Mouse (Mus musculus) midbrain, postnatal 0 days (tissue): ENCODE measurements around the gene Ublcp1. TPM values are rescaled to one million over a fixed set of nuclear protein-coding genes. Genes with fewer than 3 reads are reported as not detected.
"Not testable (repeated sequence)": the region's sequence is repeated elsewhere in the genome, so short reads cannot be mapped to it uniquely, and the experiment has no call there.

Source experiments
- ATAC-seq: fragments of 200-750 bp; cut with Nextera tagmentation; 2 replicates; pipeline ENCODE4 v1.8.0; 2017; ENCODE audit warnings: moderate number of reproducible peaks, mild to moderate bottlenecking, moderate TSS enrichment, moderate library complexity; ENCODE audit not compliant: low FRiP score
- DNase-seq: peaks from one replicate; pipeline ENCODE4 v3.0.0-alpha.2; 2015; ENCODE audit warnings: low spot score
- H3K27ac ChIP-seq: fragments of 300-500 bp; sonication (generic); 2 replicates; pipeline ENCODE4 v1.5.1; 2014; ENCODE audit warnings: low read depth, mild to moderate bottlenecking, low read length, mixed read lengths
- H3K27me3 ChIP-seq: fragments of 300-500 bp; sonication (generic); 2 replicates; pipeline ENCODE4 v1.6.1; 2014; ENCODE audit warnings: low read length, control low read depth, mixed read lengths; ENCODE audit not compliant: insufficient read depth
- H3K36me3 ChIP-seq: fragments of 300-500 bp; sonication (generic); 2 replicates; pipeline ENCODE4 v1.6.1; 2014; ENCODE audit warnings: low read length, control low read depth, mixed read lengths; ENCODE audit not compliant: insufficient read depth
- H3K4me1 ChIP-seq: fragments of 300-500 bp; sonication (generic); 2 replicates; pipeline ENCODE4 v1.6.1; 2014; ENCODE audit warnings: mild to moderate bottlenecking, control low read depth, antibody characterized with exemption, low read length, mixed read lengths; ENCODE audit not compliant: insufficient read depth
- H3K4me2 ChIP-seq: fragments of 300-500 bp; sonication (generic); 2 replicates; pipeline ENCODE4 v1.6.1; 2014; ENCODE audit warnings: low read depth, mild to moderate bottlenecking, low read length, mixed read lengths; ENCODE audit not compliant: poor library complexity, severe bottlenecking
- H3K4me3 ChIP-seq: fragments of 300-500 bp; sonication (generic); 2 replicates; pipeline ENCODE4 v1.5.1; 2014; ENCODE audit warnings: low read depth, mild to moderate bottlenecking, low read length, moderate library complexity
- H3K9ac ChIP-seq: fragments of 300-500 bp; sonication (generic); replicated peaks from 2 replicates; pipeline ENCODE4 v1.6.1; 2014; ENCODE audit warnings: mild to moderate bottlenecking, low read length, moderate library complexity, mixed read lengths; ENCODE audit not compliant: poor library complexity, severe bottlenecking
- H3K9me3 ChIP-seq: fragments of 300-500 bp; sonication (generic); 2 replicates; pipeline ENCODE4 v1.6.1; 2016; ENCODE audit warnings: low read length, control low read depth
- CTCF ChIP-seq: IDR thresholded peaks from 2 replicates; pipeline ENCODE4 v1.5.1; 2016; ENCODE audit warnings: antibody characterized with exemption, mild to moderate bottlenecking
- WGBS: fragments of 180-500 bp; shearing (Covaris S2); extraction: QIAGEN DNeasy Blood & Tissue Kit; methylation state at CpG from one replicate; pipeline ENCODE4 v1.1.7; 2014; 5-methylcytosine and 5-hydroxymethylcytosine counted together
- polyA plus RNA-seq: library from polyadenylated mRNA; unstranded; fragments of >200 nt; fragmentation: Nextera tagmentation; extraction: Ambion mirVana; gene quantifications from 2 replicates; pipeline ENCODE4 v1.2.1, GENCODE M21; 2015
- total RNA-seq: library from RNA; depleted of rRNA; stranded (reverse); fragments of >200 nt; gene quantifications from 2 replicates; pipeline ENCODE4 v1.2.3, GENCODE M21; 2014

Gene Ublcp1
- total and polyA plus RNA-seq, 2 experiments from 2014 or later: 29.2 to 48.8 TPM

DNA sequence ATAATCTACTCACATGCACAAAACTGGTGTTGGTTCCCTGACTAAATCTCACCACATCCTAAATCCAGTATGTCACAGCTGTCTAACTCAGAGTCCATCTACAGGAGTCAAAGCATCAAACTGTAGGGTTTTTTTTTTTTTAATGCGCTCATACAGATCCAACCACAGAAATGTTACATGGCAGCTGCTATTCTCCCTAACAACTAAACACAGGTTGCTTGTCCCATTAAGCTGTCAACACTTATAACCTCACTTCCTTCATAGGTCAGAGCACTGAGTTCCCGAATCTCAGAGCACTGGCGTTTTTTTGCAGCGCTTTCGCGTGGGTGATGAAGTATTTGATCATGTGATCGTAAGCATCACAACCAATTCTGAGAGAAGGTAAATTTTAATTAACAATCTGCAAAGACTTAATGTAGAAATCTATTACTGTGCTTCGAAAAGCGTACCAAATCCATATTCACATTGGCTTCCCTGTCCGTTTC is 1.9 kb downstream of the Ublcp1 start:
- DNase-seq (no peak), ATAC-seq (no peak)
- no peaks in the 10 kb centered on the region for H3K9me3 ChIP-seq
- H3K4me1 ChIP-seq: peaks cover 6% of the 10 kb centered on the region
- H3K27ac ChIP-seq: no peak overlapping the region
- TF ChIP-seq CTCF: no peak
- 93% methylated on average over 10 of the region's 10 CpGs for WGBS
- H3K9ac ChIP-seq: no peak overlapping the region
- H3K27me3 ChIP-seq: no peaks in the 10 kb centered on the region
- H3K4me3 ChIP-seq: no peak overlapping the region
- H3K36me3 ChIP-seq: peaks cover 3% of the 10 kb centered on the region; the same call in 1 of the 2 replicates
- no peak overlapping the region for H3K4me2 ChIP-seq

DNA sequence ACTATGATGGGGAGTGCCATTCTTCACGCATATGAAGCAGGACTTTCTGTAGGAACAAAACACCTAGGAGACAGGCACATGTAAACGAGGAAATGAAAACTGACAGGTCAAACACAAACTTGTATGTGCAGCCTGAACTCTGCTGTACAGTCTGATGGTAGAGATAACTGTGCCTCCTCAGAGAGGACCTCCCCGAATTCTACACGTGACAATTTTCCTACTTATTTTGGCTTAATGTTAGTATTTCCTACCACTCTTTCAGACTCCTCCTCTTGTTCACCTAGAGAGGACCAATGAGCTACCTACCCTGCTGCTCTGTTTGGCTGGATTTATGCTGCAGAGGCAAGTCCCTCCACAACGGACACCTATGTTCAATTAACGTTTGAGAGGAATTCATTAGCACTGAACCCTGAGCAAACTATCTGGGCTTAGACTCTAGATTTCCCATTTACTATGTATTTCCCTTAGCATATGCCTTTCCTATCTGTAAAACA is 3.3 kb downstream of the Ublcp1 start:
- no peak for TF ChIP-seq CTCF
- Histone ChIP-seq H3K4me1 (peaks cover 6% of the 10 kb centered on the region), H3K27ac (no peak overlapping the region), H3K36me3 (peaks cover 3% of the 10 kb centered on the region; the same call in 1 of the 2 replicates), H3K9me3 (no peaks in the 10 kb centered on the region), H3K27me3 (no peaks in the 10 kb centered on the region), H3K4me2 (no peak overlapping the region), H3K4me3 (no peak overlapping the region), H3K9ac (no peak overlapping the region)
- no peak for ATAC-seq
- no peak for DNase-seq
- 88% methylated on average over 6 of the region's 6 CpGs for WGBS

DNA sequence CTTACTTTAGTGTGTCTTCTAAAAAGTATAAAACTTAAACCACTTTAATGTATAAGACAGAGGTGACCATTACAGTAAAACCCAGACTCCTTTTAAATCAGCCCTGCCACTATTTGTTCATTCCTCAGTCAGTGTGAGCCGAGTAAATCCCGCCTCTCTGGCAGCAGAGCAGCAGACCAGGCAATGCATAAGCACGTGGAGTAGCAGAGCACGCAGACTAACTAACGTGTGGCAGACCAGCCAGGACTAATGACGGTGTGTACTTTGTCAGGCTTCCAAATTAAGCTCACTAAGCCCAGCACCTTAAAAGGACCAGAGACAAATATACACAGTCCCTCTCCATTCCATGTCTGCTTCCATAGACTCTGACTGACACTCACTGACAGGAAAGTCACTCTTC is 8.8 kb downstream of the Ublcp1 start:
- DNase-seq: no peak

DNA sequence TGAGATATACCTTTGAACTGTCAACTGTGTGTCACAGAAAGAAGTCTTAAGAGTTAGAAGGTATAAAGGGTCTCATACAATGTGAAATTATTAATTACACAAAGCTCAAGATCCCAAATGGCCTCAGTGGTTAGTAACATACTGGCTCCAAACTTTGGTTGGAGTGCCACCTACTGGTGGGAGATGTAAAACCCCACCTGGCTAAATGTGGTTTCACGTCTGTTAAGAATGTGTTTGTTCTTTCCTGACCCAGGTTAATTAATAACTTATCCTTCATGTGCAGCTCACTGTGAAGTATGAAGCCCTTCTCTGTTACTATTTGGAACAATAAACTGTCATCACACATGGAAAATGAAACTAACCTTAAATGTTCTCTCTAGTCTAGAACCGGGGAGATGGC is 16.9 kb downstream of the Ublcp1 start:
- H3K9ac ChIP-seq: no peak overlapping the region
- peak; percentile 77 for DNase-seq
- H3K36me3 ChIP-seq: peaks cover 22% of the 10 kb centered on the region; the same call in 1 of the 2 replicates
- peak; percentile 96 for TF ChIP-seq CTCF
- ATAC-seq: no peak
- no peaks in the 10 kb centered on the region for H3K9me3 ChIP-seq
- H3K27me3 ChIP-seq: no peaks in the 10 kb centered on the region
- H3K4me1 ChIP-seq: no peaks in the 10 kb centered on the region
- H3K4me2 ChIP-seq: no peak overlapping the region
- WGBS: 59% methylated on average over 2 of the region's 2 CpGs
- H3K27ac ChIP-seq: no peak overlapping the region
- no peak overlapping the region for H3K4me3 ChIP-seq

More for the DNA sequence above, 8.8 kb downstream of the Ublcp1 start:
- Histone ChIP-seq H3K36me3 (peaks cover 28% of the 10 kb centered on the region), H3K9ac (no peak overlapping the region), H3K4me3 (no peak overlapping the region), H3K9me3 (no peaks in the 10 kb centered on the region), H3K4me2 (no peak overlapping the region), H3K4me1 (no peaks in the 10 kb centered on the region), H3K27ac (no peak overlapping the region), H3K27me3 (no peaks in the 10 kb centered on the region)
- no peak for ATAC-seq
- WGBS: 81% methylated on average over 6 of the region's 6 CpGs
- no peak for TF ChIP-seq CTCF

DNA sequence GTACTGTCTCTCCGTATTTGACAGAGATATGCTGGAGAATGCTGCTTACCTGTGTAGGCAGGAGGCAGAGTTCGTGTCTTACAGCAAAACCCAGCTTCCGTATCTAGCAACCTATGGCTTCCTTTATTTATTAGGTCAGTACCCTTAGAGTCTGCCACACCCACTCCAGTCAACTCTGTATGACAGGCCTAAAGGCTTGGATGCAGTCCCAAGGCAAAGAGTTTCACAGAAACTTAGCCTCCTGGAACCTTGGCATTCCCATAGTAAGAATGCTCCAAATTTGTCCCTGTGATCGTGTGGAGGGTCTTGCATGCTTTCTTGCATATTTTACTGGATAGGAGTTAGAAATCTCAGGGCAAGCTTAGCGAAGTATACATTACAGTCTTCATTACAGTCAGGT is 18.3 kb downstream of the Ublcp1 start:
- H3K36me3 ChIP-seq: peaks cover 16% of the 10 kb centered on the region; the same call in 1 of the 2 replicates
- ATAC-seq, H3K4me2 ChIP-seq, DNase-seq, H3K27me3 ChIP-seq, H3K4me1 ChIP-seq, H3K4me3 ChIP-seq, H3K27ac ChIP-seq, H3K9me3 ChIP-seq, H3K9ac ChIP-seq: not testable (repeated sequence)
- WGBS: 94% methylated on average over 5 of the region's 5 CpGs

DNA sequence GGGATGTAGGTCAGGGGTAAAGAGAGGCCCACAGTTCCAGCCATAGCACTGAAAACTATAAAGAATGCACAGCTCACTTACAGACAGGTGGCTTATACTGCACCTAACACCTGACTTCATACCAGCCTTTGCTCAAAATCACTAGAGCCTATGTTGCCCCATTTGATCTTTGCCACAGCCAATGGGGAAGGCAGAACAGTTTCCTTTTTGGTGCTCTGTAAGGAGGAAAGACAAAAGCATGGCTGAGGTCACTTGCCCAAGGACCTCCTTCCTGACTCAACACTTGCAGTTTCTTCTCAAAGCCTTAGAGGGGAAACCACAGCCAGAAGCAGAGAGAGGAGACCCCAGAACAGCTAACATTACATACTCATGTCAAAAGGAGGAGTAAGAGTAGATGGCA is 19.3 kb downstream of the Ublcp1 start:
- ATAC-seq: no peak
- Histone ChIP-seq H3K9ac (no peak overlapping the region), H3K9me3 (no peaks in the 10 kb centered on the region), H3K4me1 (no peaks in the 10 kb centered on the region), H3K27me3 (no peaks in the 10 kb centered on the region), H3K4me3 (no peak overlapping the region), H3K36me3 (peaks cover 11% of the 10 kb centered on the region; the same call in 1 of the 2 replicates), H3K4me2 (no peak overlapping the region), H3K27ac (no peak overlapping the region)
- DNase-seq: no peak
- TF ChIP-seq CTCF: no peak
